ENCODE assay signal across 8 mouse cellular contexts in the genomic region with DNA sequence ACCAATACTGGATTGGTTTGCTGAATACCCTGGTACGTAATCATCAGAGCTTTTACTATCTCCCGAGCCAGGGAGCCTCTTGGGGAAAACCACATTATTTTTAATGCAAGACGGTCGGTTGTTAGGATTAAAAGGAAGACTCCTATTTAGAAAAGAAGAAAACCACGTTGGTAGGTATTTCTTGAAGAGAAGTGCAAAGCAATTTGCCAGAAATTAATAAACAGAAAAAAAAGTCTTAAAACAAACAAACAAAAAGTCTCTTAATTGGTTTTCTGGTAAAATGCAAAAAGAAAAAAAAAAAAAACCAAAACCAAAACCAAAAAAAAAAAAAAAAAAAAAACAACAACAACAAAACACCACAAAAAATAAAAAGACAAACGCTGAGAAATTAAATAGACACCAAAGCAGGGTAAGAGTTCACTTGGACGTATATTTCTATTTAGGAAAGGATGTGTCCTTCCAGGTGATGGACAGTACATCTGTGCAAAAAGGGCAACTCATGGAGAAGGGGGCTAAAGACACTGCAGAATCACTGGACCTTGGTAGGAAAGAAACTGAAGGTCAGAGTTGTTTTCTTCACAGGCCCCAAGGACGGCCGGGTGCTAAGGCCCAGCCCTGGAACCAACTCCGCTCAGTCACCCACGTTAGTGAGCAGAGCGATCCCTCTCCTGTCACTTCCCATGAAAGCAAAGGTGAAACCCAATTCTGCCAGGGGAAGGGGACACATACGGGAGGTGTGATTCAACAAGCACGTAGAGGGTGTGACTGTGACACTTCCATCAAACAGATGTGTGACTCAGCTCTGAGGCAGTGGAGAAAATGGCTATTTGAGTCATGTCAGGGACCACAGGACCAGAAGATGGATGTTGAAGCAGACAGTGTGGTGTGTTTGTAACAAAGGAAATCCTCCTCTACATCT. TPM values are rescaled to one million over a fixed set of nuclear protein-coding genes. Genes with fewer than 3 reads are reported as not detected.
DNase-seq lines count a peak whose midpoint lies in the region; ATAC-seq lines count a peak whose summit lies in the region.

No protein-coding gene starts in this region.

- no peak for ATAC-seq in heart, embryonic 11.5 days (replicated peaks; ENCODE audit: insufficient number of reproducible peaks, low FRiP score, low TSS enrichment)

- no peaks in the 10 kb centered on the region for H3K27me3 ChIP-seq in heart, embryonic 11.5 days (ENCODE audit: control insufficient read depth, insufficient read depth, low read length)
- no peaks in the 10 kb centered on the region for H3K27me3 ChIP-seq in limb, embryonic 10.5 days (ENCODE audit: low read depth, poor library complexity, severe bottlenecking)

- H3K9me3 ChIP-seq in heart, embryonic 11.5 days (replicated peaks; ENCODE audit: control insufficient read depth, low read length) = no peaks in the 10 kb centered on the region
- no peaks in the 10 kb centered on the region for H3K9me3 ChIP-seq in limb, embryonic 10.5 days (replicated peaks)

- DNase-seq in heart, postnatal 14 days = no peak
- peak; percentile 81 for DNase-seq in 3T3-L1 (ENCODE audit: low read depth, low spot score)
- DNase-seq in ZHBTc4 (ENCODE audit: low read depth, low spot score) = peak; percentile 34
- DNase-seq in limb, embryonic 10.5 days (ENCODE audit: low spot score) = no peak
- DNase-seq in right cerebral cortex, postnatal 25 days = no peak
- DNase-seq in frontal cortex, postnatal 36 days (ENCODE audit: low spot score in 2 of 2) = no peak
- no peak for DNase-seq in urinary bladder, postnatal 4 days (ENCODE audit: low spot score in 2 of 2)

- peak overlapping the region; percentile 62 for H3K27ac ChIP-seq in heart, embryonic 11.5 days (ENCODE audit: low read depth, low read length)
- 0 out of 2 replicates have a peak overlapping the region, but pooled peaks have one; percentile 56 for H3K27ac ChIP-seq in limb, embryonic 10.5 days

- H3K4me2 ChIP-seq in heart, embryonic 11.5 days = no peak overlapping the region

- H3K9ac ChIP-seq in heart, embryonic 11.5 days (ENCODE audit: low read depth, low read length) = 0 out of 2 replicates have a peak overlapping the region, but pooled peaks have one; percentile 30

- peaks cover 16% of the 10 kb centered on the region for H3K4me1 ChIP-seq in heart, embryonic 11.5 days (ENCODE audit: control insufficient read depth, insufficient read depth, low read length)
- H3K4me1 ChIP-seq in limb, embryonic 10.5 days = peaks cover 29% of the 10 kb centered on the region

- WGBS in heart, embryonic 11.5 days (ENCODE audit: insufficient replicate concordance) = 63% methylated on average over 14 of the region's 14 CpGs
- WGBS in limb, embryonic 10.5 days = 66% methylated on average over 14 of the region's 14 CpGs

- H3K4me3 ChIP-seq in heart, embryonic 11.5 days (ENCODE audit: low read depth, low read length) = no peak overlapping the region
- no peak overlapping the region for H3K4me3 ChIP-seq in limb, embryonic 10.5 days

- intact Hi-C loops in heart, postnatal 14 days (cut with DNase I) = no loop called here

- H3K36me3 ChIP-seq in heart, embryonic 11.5 days (ENCODE audit: control insufficient read depth, insufficient read depth, low read length) = no peaks in the 10 kb centered on the region
- H3K36me3 ChIP-seq in limb, embryonic 10.5 days = 0 out of 2 replicates have a peak, but pooled peaks cover 2% of the 10 kb centered on the region

RNA-seq across cellular contexts. Expression of gene Zbtb38, which starts 38.9 kb away (rescaled TPM):
- 22.7 and 24.7 TPM in 2 replicates for polyA plus RNA-seq in heart, embryonic 11.5 days (2014; fragmentation: Nextera tagmentation; extraction: Ambion mirVana)
- 10 to 100 TPM; 28.5 to 35.0 TPM for total RNA-seq in heart, postnatal 14 days (2021)
- polyA plus RNA-seq in limb, embryonic 10.5 days (2016; fragmentation: Nextera tagmentation; extraction: Ambion mirVana) = 6.4 and 8.1 TPM in 2 replicates

Comparison
In these comparisons a context has a peak if more than half of its experiments do, and no peak if none do; other contexts are left out.
1. DNase-seq: peak in 3T3-L1 (single experiment) and ZHBTc4 (single experiment); none in heart, postnatal 14 days (0 of 2), limb, embryonic 10.5 days (single experiment), right cerebral cortex, postnatal 25 days (single experiment), frontal cortex, postnatal 36 days (0 of 2) and urinary bladder, postnatal 4 days (0 of 2).